Mouse (Mus musculus): ENCODE data around the gene Zar1l. TPM values are rescaled to one million over a fixed set of nuclear protein-coding genes. Genes with fewer than 3 reads are reported as not detected.
"Not testable (repeated sequence)": the region's sequence is repeated elsewhere in the genome, so short reads cannot be mapped to it uniquely, and the experiment has no call there.

Gene Zar1l
- polyA plus RNA-seq, 1 experiment from 2014 or later = not detected

DNA sequence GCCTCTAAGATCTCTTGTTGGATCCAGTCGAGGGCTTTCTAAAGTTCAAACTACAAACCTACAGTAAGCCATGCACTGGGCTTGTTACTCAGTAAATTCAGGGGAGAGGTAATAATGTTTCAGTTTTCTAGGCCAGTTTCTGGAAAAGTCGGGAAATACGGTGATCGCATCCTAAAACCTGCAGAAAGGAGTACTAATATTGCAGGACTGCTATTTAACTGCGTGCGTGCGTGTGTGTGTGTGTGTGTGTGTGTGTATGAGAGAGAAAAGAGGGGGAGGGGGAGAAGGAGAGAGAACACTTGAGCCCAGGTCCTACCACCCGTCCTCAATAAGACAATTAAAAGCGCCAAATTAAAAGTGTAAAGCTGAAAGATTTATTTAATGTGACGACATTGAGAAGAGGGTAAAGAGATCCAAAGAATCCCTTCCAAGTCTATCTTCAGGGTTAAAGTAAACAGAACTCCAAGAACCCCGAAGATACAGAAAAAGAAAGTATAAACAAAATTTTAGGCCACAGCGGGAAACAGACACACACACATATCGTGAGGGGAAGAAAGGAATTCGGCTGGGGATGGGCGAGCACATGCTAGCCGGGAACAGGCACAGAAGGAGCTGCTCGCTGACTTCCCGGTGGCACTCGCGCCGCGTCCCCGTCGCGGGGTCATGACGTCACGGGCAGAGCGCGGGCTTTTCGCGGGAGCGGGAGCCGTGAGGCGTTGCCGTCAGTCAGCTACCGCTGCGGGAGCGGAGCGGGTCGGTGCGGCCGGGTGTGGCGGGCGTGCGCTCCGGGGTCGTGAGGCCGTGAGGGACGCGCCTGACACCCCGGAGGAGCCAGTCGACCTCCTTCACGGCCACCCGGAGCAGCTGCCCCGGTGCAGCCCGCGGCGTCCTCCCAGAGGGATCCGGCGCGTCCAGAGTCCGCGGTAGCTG is 4.2 kb upstream of the Zar1l start, which contains the start of gene Brca2:
Gene Brca2, plus strand, starts transcription at position 694 of the 930 bp plus-strand sequence.
- no peaks in the 10 kb centered on the region for H3K36me3 ChIP-seq (replicated peaks)
- H3K4me2 ChIP-seq = peak within 1 kb of the TSS; percentile 66
- H3K4me3 ChIP-seq = peak within 1 kb of the TSS; percentile 92
- H3K4me1 ChIP-seq = peaks cover 11% of the 10 kb centered on the region
- no peaks in the 10 kb centered on the region for H3K27me3 ChIP-seq (replicated peaks)
- peak; percentile 97 for ATAC-seq (replicated peaks)
- no peaks in the 10 kb centered on the region for H3K9me3 ChIP-seq
- H3K9ac ChIP-seq = peak within 1 kb of the TSS; percentile 96
- peak within 1 kb of the TSS; percentile 76 for H3K27ac ChIP-seq
- WGBS = 5% methylated on average over 59 of the region's 63 CpGs

DNA sequence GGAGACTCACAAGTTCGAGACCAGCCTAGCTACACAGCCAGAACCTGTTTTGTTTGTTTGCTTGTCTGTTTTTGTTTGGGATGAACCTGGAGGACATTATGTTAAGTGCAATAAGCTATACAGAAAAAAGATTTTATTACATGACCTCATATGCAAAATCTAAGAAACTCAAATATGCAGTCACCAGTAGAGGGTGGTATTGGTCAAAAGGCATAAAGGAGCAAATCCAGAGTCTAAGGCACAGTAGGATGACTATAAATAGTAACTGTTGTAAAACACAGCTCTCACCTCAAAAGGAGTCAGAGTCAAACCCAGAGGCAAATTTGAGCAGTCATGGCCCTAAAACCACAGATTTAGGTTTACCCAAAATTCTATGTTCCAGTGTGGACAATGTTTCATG is 1.6 kb upstream of the Zar1l start:
- Histone ChIP-seq H3K9ac (no peak overlapping the region), H3K27me3 (replicated peaks) (no peaks in the 10 kb centered on the region), H3K36me3 (replicated peaks) (no peaks in the 10 kb centered on the region), H3K9me3 (no peaks in the 10 kb centered on the region), H3K4me1 (peaks cover 11% of the 10 kb centered on the region), H3K4me3 (no peak overlapping the region), H3K4me2 (no peak overlapping the region), H3K27ac (no peak overlapping the region)
- 82% methylated on average over 1 of the region's 1 CpGs for WGBS
- ATAC-seq (replicated peaks) = no peak

DNA sequence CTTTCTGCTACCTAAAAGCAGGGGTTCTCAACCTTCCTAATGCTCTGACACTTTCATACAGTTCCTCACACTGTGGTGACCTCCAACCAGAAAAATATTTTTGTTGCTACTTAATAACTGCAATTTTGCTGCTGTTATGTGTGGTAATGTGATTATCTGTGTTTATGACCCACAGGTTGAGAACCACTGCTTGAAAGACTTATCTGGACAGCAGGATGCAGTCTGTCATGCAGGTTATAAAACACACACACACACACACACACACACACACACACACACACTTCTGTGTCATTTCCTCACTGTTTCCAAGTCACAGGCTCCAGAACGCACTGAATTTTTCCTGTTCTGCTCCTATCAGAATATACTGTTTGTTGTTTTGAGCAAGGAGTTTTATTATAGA is 3.9 kb downstream of the Zar1l start:
- WGBS = 87% methylated on average over 1 of the region's 1 CpGs
- ATAC-seq (replicated peaks) = no peak

GRCm38 (mm10) chr5:150513264-150513663 is 4.7 kb downstream of the Zar1l start:
- H3K27ac ChIP-seq = no peak overlapping the region
- H3K9ac ChIP-seq = no peak overlapping the region
- H3K27me3 ChIP-seq (replicated peaks) = no peaks in the 10 kb centered on the region
- H3K9me3 ChIP-seq = no peaks in the 10 kb centered on the region
- 76% methylated on average over 4 of the region's 4 CpGs for WGBS
- H3K4me3 ChIP-seq = no peak overlapping the region
- H3K36me3 ChIP-seq (replicated peaks) = no peaks in the 10 kb centered on the region
- H3K4me1 ChIP-seq = no peaks in the 10 kb centered on the region
- H3K4me2 ChIP-seq = no peak overlapping the region
- ATAC-seq (replicated peaks) = no peak

More for the DNA sequence above, 3.9 kb downstream of the Zar1l start:
- Histone ChIP-seq H3K36me3 (replicated peaks) (no peaks in the 10 kb centered on the region), H3K4me3 (no peak overlapping the region), H3K4me2 (no peak overlapping the region), H3K9ac (no peak overlapping the region), H3K27me3 (replicated peaks) (no peaks in the 10 kb centered on the region), H3K9me3 (no peaks in the 10 kb centered on the region), H3K4me1 (no peaks in the 10 kb centered on the region), H3K27ac (no peak overlapping the region)

DNA sequence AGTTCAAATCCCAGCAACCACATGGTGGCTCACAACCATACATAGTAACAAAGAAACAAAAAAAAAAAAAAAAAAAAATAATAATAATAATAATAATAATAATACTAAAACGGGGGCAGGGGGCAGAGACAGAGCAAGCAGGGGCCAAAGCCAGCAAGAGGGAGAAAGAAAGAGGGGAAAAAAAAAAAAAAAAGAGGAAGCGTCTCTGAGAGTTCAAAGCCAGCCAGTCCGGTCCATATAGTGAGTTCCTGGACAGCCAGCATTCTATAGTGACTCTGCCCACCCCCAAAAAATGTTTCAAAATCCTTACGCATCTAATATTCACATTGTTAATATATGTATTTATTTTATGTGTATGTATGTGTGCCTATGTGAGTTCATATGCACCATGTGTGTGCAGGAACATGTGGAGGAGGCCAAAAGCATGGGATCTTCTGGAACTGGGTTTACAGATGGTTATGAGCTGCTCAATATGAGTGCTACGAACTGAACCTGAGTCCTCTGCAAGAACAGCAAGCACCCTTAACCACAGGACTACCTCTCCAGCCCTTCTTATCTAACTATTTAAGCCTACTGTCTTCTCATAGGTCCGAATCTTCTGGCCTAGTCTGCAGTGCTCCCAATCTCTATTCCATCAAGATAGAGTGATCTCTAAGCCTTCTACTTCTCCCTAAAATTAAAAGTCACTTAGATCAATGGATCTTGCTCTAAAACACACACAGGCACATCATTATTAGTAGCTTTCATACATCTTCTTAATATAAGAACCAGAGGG is 7.3 kb downstream of the Zar1l start:
- Histone ChIP-seq H3K9me3 (no peaks in the 10 kb centered on the region), H3K4me1 (no peaks in the 10 kb centered on the region), H3K9ac (no peak overlapping the region), H3K27ac (no peak overlapping the region), H3K4me3 (no peak overlapping the region), H3K27me3 (replicated peaks) (no peaks in the 10 kb centered on the region), H3K4me2 (no peak overlapping the region), H3K36me3 (replicated peaks) (no peaks in the 10 kb centered on the region)
- 89% methylated on average over 6 of the region's 6 CpGs for WGBS
- no peak for ATAC-seq (replicated peaks)

- H3K36me3 ChIP-seq (replicated peaks) = peaks cover 37% of the 10 kb centered on the region
- WGBS = 42% methylated on average over 6 of the region's 6 CpGs
- no peak overlapping the region for H3K9ac ChIP-seq
- H3K4me1 ChIP-seq = no peaks in the 10 kb centered on the region
- no peak for ATAC-seq (replicated peaks)
- no peaks in the 10 kb centered on the region for H3K27me3 ChIP-seq (replicated peaks)
- H3K27ac ChIP-seq = no peak overlapping the region
- H3K9me3 ChIP-seq = no peaks in the 10 kb centered on the region
- H3K4me3 ChIP-seq = no peak overlapping the region
- H3K4me2 ChIP-seq = no peak overlapping the region
These were observed 22.2 kb downstream of the Zar1l start for GRCm38 (mm10) chr5:150495792-150496191.

- H3K9ac ChIP-seq; H3K4me1 ChIP-seq; H3K9me3 ChIP-seq; H3K4me2 ChIP-seq; H3K27ac ChIP-seq; ATAC-seq (replicated peaks); H3K27me3 ChIP-seq (replicated peaks); H3K4me3 ChIP-seq: not testable (repeated sequence)
- WGBS = 88% methylated on average over 4 of the region's 4 CpGs
- peaks cover 29% of the 10 kb centered on the region for H3K36me3 ChIP-seq (replicated peaks)
These were observed 26.3 kb downstream of the Zar1l start for GRCm38 (mm10) chr5:150491573-150492173.

- no peaks in the 10 kb centered on the region for H3K9me3 ChIP-seq
- no peak overlapping the region for H3K27ac ChIP-seq
- ATAC-seq (replicated peaks) = no peak
- H3K36me3 ChIP-seq (replicated peaks) = peaks cover 22% of the 10 kb centered on the region
- no peak overlapping the region for H3K4me3 ChIP-seq
- no peaks in the 10 kb centered on the region for H3K4me1 ChIP-seq
- no peak overlapping the region for H3K9ac ChIP-seq
- 84% methylated on average over 8 of the region's 8 CpGs for WGBS
- no peak overlapping the region for H3K4me2 ChIP-seq
- no peaks in the 10 kb centered on the region for H3K27me3 ChIP-seq (replicated peaks)
These were observed 27.1 kb downstream of the Zar1l start for GRCm38 (mm10) chr5:150490821-150491220.

GRCm38 (mm10) chr5:150490285-150490684 is 27.7 kb downstream of the Zar1l start:
- no peaks in the 10 kb centered on the region for H3K9me3 ChIP-seq
- H3K4me2 ChIP-seq = no peak overlapping the region
- H3K27me3 ChIP-seq (replicated peaks) = no peaks in the 10 kb centered on the region
- no peak overlapping the region for H3K27ac ChIP-seq
- no peak overlapping the region for H3K9ac ChIP-seq
- H3K4me3 ChIP-seq = no peak overlapping the region
- H3K4me1 ChIP-seq = no peaks in the 10 kb centered on the region
- ATAC-seq (replicated peaks) = no peak
- 89% methylated on average over 3 of the region's 3 CpGs for WGBS
- peaks cover 16% of the 10 kb centered on the region for H3K36me3 ChIP-seq (replicated peaks)

GRCm38 (mm10) chr5:150485198-150485597 is 32.8 kb downstream of the Zar1l start:
- H3K4me3 ChIP-seq = no peak overlapping the region
- no peaks in the 10 kb centered on the region for H3K9me3 ChIP-seq
- no peak overlapping the region for H3K27ac ChIP-seq
- ATAC-seq (replicated peaks) = no peak
- peaks cover 25% of the 10 kb centered on the region for H3K36me3 ChIP-seq (replicated peaks)
- H3K9ac ChIP-seq = no peak overlapping the region
- WGBS = 67% methylated on average over 3 of the region's 3 CpGs
- no peak overlapping the region for H3K4me2 ChIP-seq
- no peaks in the 10 kb centered on the region for H3K27me3 ChIP-seq (replicated peaks)
- no peaks in the 10 kb centered on the region for H3K4me1 ChIP-seq

DNA sequence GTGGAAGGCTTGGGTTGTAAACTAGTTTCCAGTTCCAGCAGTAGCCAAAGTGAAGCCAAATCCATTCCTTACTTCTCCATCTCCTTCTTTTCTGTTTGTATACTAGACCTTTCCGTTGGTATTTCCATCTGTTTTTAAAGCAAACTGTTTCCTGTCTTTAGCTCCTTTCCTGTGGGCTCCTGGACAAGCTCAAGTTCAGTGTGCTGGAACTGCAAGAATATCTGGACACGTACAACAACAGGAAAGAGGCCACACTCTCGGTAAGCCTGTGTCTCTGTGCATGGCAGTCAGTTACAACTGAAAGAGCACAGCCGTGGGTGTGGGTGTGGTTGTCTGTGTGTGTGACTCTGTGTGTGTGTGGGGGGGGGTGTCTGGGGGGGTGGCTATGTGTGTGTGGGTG is 39.4 kb downstream of the Zar1l start:
- no peak for ATAC-seq (replicated peaks)
- H3K27ac ChIP-seq = no peak overlapping the region
- peaks cover 31% of the 10 kb centered on the region for H3K36me3 ChIP-seq (replicated peaks)
- 83% methylated on average over 4 of the region's 4 CpGs for WGBS
- no peaks in the 10 kb centered on the region for H3K4me1 ChIP-seq
- H3K4me2 ChIP-seq = no peak overlapping the region
- H3K9ac ChIP-seq = no peak overlapping the region
- H3K9me3 ChIP-seq = no peaks in the 10 kb centered on the region
- H3K27me3 ChIP-seq (replicated peaks) = no peaks in the 10 kb centered on the region
- no peak overlapping the region for H3K4me3 ChIP-seq

- no peaks in the 10 kb centered on the region for H3K27me3 ChIP-seq (replicated peaks)
- H3K4me3 ChIP-seq = no peak overlapping the region
- H3K9ac ChIP-seq = no peak overlapping the region
- WGBS = 68% methylated on average over 4 of the region's 4 CpGs
- ATAC-seq (replicated peaks) = no peak
- H3K27ac ChIP-seq = no peak overlapping the region
- H3K4me2 ChIP-seq = no peak overlapping the region
- H3K36me3 ChIP-seq (replicated peaks) = peaks cover 32% of the 10 kb centered on the region
- H3K9me3 ChIP-seq = no peaks in the 10 kb centered on the region
- H3K4me1 ChIP-seq = no peaks in the 10 kb centered on the region
These were observed 40.6 kb downstream of the Zar1l start for GRCm38 (mm10) chr5:150477364-150477763.

Measured in midbrain, embryonic 15.5 days (tissue).